Mouse (Mus musculus): Measurements from ENCODE around the gene Tnrc18.
"Not testable (repeated sequence)": the region's sequence is repeated elsewhere in the genome, so short reads cannot be mapped to it uniquely, and the experiment has no call there.

The Tnrc18 gene

DNA sequence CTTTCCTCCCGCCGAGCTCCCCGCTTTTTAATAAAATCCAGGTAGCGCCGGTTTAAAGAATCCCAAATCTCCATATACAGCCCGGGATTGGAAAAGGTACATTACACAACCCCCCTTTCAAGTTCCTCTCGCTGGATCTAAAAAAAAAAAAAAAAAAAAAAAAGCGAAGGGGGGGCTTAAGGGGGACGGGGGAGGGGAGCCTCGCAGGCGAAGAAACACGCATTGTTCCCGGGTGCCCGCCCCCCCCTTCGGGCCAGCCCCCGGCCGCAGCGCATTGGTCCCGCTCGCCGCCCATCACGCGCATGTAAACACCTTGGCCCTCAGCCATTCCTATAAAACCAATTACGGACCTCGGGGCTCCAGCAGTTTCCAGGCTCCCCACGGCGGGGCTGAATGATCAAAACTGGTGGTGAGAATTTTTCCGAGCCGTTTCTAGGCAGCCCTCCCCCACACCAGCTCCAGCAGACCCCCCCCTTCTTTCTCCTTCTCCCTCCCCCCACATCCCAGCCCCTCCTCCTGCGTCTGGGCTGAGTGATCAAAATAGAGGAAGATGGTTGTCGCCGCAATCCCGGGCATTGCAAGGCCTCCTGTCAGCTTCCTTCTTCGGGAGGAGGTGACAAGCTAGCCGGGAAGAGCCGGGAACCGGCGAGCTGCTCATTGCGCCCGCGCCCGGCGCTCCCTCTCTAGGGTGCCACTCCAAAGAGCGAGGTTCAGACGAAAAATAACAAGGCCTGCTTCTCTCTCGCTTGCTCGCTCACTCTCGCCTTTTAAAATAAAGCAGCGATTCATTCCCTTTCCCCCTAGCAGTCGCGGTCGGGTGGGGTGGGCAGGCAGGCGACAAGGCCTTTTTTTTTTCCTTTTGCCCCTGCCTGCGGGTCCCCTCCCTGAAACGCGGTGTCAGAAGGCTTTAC lies at the start of gene Tnrc18:
Gene Tnrc18, minus strand, starts transcription at position 139 of the 911 bp plus-strand sequence.
- DNase-seq (ENCODE audit: low read depth): peak; percentile 47

- DNase-seq (ENCODE audit: low read depth): no peak
Measured at GRCm38 (mm10) chr5:142857763-142858229, 40.3 kb upstream of the Tnrc18 start.

DNA sequence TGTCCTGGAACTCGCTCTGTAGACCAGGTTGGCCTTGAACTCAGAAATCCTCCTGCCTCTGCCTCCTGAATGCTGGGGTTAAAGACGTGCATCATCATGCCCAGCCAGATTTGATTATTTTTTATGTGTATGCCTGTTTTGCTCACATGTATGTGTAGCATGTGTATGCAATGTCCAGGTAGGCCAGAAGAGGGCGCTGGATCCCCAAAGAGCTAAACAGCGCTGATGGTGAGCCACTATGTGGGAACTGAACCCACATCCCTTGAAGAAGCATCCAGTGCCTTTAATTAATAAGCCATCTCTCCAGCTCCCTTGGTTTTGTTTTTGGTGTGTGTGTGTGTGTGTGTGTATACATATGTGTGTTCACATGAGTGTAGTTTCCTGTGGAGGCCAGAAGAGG lies 38.9 kb upstream of the Tnrc18 start:
- no peak for DNase-seq (ENCODE audit: low read depth)

DNA sequence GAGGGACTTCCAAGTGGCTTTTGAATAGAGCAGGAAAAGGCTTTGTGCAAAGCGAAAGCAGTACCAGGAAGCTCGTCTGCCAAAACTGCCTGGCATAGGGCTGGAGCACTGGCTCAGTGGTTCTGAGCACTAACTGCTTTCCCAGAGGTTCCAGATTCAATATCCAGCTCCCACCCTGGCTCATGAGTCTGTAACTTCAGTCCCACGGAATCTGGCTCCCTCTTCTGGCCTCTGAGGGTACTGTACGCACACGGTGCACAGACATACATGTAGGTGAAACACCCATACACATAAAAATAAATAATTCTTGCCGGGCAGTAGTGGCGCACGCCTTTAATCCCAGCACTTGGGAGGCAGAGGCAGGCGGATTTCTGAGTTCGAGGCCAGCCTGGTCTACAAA lies 37.4 kb upstream of the Tnrc18 start:
- DNase-seq (ENCODE audit: low read depth): peak; percentile 22

DNA sequence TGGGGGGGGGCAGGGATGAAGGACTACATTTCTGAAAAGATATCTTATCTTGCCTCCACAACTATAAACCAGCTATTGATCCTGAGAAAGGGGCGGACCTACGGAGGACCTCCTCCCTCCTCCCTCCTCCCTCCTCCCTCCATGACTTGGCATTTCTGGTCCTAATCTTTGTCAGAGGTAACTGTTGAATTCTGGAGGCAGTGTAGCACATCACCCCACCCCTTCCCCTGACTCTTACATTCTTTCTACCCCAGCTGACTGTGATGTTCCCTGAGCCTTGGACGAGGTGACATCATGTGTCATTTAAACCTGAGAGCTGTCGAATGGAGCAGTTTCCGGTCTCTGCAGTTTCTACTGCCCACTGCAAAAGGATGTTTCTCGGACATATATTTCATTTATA lies 36.1 kb upstream of the Tnrc18 start:
- DNase-seq (ENCODE audit: low read depth): no peak

DNA sequence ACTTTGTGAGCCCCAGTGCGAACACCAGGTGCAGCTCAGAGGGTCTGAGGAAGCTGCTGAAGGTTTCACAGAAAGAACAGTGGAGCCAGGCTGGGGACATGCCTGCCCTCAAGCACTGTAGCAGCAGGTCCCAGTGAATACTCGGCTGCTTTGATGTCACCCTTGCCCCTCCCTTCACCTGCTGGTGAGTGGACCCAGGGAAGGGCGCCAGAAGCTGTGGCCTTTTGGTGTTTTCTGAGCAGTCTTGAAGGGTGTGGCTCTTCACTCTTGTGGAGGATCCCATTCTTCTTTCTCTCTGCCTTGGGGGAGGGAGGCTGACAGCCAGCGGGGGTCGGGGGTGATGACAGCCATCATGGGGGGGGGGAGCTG lies 34.2 kb upstream of the Tnrc18 start:
- DNase-seq (ENCODE audit: low read depth): no peak

DNA sequence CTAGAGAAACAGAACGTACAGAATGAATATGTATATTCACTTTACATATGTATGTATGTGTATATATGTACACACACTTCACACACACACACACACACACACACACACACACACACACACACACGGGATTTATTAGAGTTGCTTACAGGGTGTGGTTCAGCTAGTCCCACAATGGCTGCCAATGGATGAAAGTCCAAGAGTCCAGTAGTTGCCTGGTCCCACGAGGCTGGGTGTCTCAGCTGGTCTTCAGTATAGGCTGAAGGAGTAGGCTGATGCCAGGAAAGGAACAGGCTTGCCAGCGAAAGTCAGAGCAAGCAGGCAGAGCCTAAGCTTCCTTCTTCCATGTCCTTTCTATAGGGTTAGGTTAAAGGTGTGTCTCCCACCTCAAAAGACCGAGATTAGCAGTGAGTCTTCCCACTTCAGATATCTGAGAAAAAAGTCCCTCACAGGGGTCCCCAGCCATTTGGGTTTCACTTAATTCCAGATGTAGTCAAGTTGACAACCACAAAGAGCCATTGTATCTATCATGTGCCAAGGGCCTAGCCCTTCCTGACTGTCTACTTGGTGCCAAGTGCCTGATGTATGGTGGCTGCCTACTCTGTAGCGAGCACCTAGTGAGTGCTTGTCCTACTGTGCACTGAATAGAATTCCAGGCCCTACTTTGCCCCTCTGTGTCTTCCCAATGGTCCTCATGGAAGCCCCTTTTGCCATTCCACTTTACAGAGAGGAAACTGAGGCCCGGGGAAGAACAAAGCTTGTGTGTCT lies 33.6 kb upstream of the Tnrc18 start:
- DNase-seq (ENCODE audit: low read depth): no peak

GRCm38 (mm10) chr5:142850476-142850875 lies 33.0 kb upstream of the Tnrc18 start:
- no peak for DNase-seq (ENCODE audit: low read depth)

- no peak for DNase-seq (ENCODE audit: low read depth)
Measured at GRCm38 (mm10) chr5:142848911-142849310, 31.4 kb upstream of the Tnrc18 start.

DNA sequence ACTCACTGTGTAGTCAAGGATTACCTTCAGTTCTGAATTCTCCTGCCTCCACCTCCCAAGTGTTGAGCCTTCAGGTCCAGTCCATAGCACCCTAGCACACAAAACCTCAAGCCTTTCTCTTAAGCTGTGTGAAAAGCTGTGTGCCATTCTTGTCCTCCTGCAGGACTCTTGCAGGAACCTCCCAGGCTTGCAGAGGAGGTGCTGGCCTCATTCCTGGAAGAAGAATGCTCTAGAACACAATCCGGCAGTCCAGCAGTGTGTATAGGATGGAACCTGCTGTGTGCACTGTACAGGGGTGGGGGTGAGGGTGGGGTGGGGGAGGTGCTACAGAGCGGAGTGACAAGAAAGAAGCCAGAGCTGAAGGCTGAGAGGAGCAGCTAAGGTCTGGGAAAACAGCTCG lies 30.7 kb upstream of the Tnrc18 start:
- DNase-seq (ENCODE audit: low read depth): no peak

GRCm38 (mm10) chr5:142844467-142844866 lies 27.0 kb upstream of the Tnrc18 start:
- DNase-seq (ENCODE audit: low read depth): peak; percentile 21

- no peak for DNase-seq (ENCODE audit: low read depth)
Measured at GRCm38 (mm10) chr5:142842137-142842642, 24.7 kb upstream of the Tnrc18 start.

- DNase-seq (ENCODE audit: low read depth): no peak
Measured at GRCm38 (mm10) chr5:142841372-142842136, 24.1 kb upstream of the Tnrc18 start.

- DNase-seq (ENCODE audit: low read depth): not testable (repeated sequence)
Measured at GRCm38 (mm10) chr5:142837427-142837826, 20.0 kb upstream of the Tnrc18 start.

- no peak for DNase-seq (ENCODE audit: low read depth)
Measured at GRCm38 (mm10) chr5:142836891-142837290, 19.4 kb upstream of the Tnrc18 start.

DNA sequence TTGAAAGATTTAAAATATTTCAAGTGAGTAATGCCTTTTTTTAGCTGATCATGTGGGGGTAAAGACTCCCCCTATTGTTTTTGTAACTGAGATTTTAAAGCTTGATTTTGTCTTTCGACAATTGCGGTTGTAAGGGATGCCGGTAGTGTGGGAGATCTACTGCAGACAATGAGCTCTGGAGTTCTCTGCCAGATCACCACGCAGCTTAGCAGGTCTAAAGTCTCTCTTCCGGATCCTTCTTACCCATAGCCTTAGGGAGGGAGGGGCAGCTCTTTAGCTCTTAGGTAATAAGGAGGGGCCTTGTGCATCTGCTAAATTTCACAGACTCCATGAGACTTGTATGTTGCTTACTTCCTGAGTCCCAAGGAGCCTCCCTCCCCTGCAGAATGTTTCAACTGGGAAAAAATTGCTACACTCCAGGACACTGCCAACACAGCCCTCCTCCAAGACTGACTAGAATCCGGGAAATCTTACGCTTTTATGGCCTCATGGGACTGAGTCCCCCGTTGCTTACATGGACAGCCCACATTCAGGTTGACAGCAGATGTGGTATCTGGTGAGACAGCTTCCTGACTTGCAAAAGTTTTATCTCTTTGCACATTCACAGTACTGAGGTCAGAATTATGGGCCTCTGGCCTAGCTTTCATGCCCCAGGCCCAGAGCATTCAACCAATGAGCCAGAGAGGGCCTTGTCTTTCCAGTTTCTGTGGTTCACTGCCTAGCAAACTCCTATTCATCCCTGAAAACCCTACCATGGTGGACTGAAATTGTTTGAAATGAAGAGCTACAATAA lies 16.4 kb upstream of the Tnrc18 start:
- DNase-seq (ENCODE audit: low read depth): no peak

GRCm38 (mm10) chr5:142826131-142826530 lies 8.7 kb upstream of the Tnrc18 start:
- DNase-seq (ENCODE audit: low read depth): no peak

DNA sequence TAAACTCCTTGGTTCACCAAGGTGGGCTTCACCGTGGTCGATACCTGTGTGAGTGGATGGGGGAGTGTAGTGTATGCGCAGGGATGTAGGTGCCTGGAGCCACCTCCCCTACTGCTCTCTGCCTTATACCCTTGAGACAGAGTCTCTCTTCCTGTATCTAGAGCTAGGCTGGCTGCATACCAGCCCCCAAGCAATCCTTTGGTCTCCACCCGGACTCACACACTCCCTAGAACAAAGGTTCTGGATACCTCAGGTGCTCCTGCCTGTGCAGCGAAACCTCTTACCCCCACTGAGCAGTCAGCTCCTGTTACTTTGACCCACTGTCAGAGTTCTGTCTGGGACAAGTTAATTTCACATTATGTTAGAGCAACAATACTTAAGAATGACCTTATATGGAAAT lies 8.2 kb upstream of the Tnrc18 start:
- no peak for DNase-seq (ENCODE audit: low read depth)

DNA sequence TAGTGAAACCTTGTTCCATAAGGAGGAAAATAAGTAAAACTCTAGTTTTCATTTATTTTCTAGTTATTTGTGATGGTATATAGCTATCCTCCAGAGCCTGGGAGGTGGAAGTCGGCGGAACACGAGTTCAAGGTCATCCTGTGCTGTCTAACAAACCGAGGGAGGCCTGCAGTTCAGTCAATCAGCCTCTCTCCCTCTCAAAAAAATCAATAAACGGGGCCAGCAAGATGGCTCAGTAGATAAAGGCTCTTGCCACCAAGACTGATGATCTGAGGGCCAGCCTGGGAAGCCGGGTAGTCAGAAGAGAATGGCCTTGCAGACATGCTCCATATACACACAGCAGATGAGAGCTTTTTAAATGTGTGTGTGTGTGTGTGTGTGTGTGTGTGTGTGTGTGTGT lies 6.6 kb upstream of the Tnrc18 start:
- no peak for DNase-seq (ENCODE audit: low read depth)

DNA sequence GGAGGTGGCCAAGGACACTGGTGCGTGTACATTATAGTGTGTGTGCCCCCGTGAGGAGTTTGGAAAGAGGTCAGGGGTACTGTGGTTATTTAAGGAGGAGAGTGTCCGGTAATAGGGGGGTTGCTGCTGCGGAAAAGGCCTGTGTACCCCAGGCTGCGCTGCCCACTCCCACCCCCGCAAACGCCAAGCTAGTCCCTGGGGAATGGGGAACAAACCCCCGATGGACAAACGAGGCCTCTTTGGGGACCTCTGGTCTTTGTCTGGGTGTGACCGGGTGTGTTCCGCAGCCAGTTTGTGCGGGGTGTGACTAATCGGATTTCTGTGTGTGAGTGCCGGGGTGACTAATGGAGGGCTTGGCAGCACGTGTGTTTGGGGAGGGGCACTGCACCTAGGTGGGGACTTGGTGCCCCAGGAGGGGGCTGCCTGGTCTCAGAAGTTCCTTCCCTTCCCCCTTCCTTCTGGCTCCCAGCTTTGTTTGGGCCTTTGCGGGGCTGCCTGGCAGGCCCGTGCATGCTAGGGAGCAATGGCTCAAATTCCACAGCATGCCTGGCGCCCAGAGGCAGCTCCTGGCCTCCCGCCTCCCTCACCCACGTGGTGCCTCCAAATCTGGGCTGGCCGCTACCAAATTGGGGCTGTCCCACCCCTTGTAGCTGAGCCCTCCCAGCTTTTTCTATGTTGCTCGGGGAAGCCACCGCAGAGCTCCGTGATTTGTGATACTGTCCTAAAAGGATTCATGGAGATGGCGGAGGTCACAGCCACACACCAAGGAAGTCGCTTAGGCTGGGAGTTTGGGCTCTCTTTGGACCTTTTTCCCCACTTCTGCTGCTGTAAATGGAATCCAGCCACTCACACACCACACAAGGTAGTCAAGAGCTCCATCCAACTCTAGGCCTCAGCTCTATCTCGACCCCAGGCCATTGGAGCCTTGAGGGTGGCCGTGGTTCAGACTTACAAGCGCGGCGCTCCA lies 5.9 kb upstream of the Tnrc18 start:
- no peak for DNase-seq (ENCODE audit: low read depth)

All from naive thymus-derived CD4-positive, alpha-beta T cell, adult 2 months (primary cell).